Mouse (Mus musculus) olfactory bulb, adult 2 months (tissue): ENCODE results near the gene Dlat. TPM values are rescaled to one million over a fixed set of nuclear protein-coding genes. Genes with fewer than 3 reads are reported as not detected.
A peak's percentile ranks its signal among the peaks of the same experiment; 100 is the strongest.
"Not testable (repeated sequence)": the region's sequence is repeated elsewhere in the genome, so short reads cannot be mapped to it uniquely, and the experiment has no call there.

Experiments used
- H3K27ac ChIP-seq: fragments of 200-500 bp; 2 replicates; pipeline ENCODE4 v1.5.1; 2012; ENCODE audit warnings: low read depth, low read length; ENCODE audit not compliant: insufficient read depth
- H3K4me1 ChIP-seq: fragments of 200-500 bp; 2 replicates; pipeline ENCODE4 v1.6.1; 2012; ENCODE audit warnings: low read length; ENCODE audit not compliant: control insufficient read depth, insufficient read depth
- H3K4me3 ChIP-seq: fragments of 200-500 bp; 2 replicates; pipeline ENCODE4 v1.5.1; 2012; ENCODE audit warnings: mild to moderate bottlenecking, low read depth, low read length, moderate library complexity; ENCODE audit not compliant: insufficient read depth
- CTCF ChIP-seq: fragments of 200-500 bp; IDR thresholded peaks from 2 replicates; pipeline ENCODE4 v1.5.1; 2012; ENCODE audit warnings: low read depth, mild to moderate bottlenecking, low read length, moderate library complexity; ENCODE audit not compliant: insufficient read depth
- POLR2A ChIP-seq: fragments of 200-500 bp; IDR thresholded peaks from 2 replicates; pipeline ENCODE4 v1.6.1; 2012; ENCODE audit warnings: mild to moderate bottlenecking, low read depth, low read length, moderate library complexity; ENCODE audit not compliant: insufficient read depth
- WGBS: fragments of 180-500 bp; shearing (Covaris S2); methylation state at CpG from one replicate; pipeline ENCODE4 v1.1.7; 2018; 5-methylcytosine and 5-hydroxymethylcytosine counted together
- polyA plus RNA-seq: library from polyadenylated mRNA; stranded (reverse); fragments of >200 nt; gene quantifications from 2 replicates; pipeline ENCODE4 v1.2.4, GENCODE M21; 2012; ENCODE audit warnings: low replicate concordance; ENCODE audit not compliant: missing spikeins, insufficient read depth, insufficient read length

The Dlat gene
- polyA plus RNA-seq, 1 experiment = not detected

DNA sequence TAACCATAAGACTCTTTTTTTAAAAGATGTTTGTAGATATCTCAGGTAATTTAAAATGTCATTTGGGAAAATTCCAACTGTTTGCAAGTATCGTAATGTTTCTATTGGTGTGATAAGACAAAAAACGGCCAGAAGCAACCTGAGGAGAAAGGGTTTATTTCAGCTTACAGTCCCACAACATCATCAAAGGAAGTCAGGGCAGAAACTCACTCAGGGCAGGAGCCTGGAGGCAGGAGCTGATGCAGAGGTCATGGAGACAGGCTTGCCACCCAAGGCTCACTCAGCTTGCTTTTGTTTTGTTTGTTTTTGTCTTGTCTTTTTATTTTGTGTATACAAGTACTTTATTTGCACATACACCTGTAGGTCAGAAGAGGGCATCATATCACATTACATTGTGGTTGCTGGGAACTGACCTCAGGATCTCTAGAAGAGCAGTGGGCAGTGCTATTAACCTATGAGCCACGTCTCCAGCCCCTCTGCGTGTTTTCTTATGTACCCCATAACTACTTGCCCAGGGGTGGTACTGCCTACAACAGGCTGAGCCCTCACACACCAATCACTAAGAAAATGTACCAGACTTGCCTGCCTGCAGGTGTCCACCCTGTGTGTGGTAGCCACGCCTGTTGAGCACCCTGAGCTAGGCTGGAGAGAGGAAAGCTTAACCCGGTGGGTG, 27.4 kb downstream of the Dlat start:
- 90% methylated on average over 6 of the region's 6 CpGs for WGBS
- Histone ChIP-seq H3K4me1 (no peaks in the 10 kb centered on the region), H3K4me3 (no peak overlapping the region), H3K27ac (no peak overlapping the region)
- TF ChIP-seq POLR2A (no peak), CTCF (no peak)

DNA sequence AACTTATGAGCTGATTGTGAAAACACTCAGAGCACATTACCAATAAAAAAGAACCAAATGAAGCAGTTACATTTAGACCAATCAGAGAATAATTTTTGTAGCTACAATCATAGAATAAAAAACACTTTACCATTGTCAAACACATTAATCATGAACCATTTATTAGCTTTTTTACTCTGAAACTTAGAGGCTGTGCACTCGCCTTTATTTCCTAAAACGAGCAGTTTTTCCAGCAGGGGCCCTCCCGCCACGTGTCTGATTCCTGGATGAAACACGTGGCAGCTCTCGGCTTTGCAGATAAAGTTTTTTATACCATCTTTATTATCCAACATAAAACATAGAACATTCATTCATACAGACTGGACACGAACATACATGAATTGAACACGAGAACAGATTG, 28.7 kb downstream of the Dlat start:
- 86% methylated on average over 6 of the region's 8 CpGs for WGBS

DNA sequence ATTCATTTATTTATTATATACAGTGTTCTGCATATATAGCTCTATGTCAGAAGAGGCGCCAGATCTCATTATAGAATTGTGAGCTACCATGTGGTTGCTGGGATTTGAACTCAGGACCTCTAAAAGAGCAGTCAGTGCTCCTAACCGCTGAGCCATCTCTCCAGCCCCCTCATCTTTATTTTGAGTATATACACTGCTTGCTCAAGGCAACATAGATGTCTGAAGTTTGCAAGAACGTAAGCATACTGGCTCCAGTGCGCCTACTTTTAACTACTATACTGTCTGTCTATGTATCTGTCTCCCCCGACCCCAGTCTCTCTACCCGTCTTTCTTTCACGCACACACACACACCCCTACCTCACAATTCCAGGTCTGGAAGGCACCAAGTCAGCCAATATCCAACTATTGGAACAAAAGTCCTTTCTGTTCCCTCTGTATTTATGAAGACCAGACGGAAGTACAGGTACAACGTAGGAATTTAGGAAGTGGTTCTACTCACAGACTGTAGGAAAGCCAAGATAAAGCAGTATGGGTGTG, 41.7 kb downstream of the Dlat start:
- 60% methylated on average over 9 of the region's 9 CpGs for WGBS
- H3K4me1 ChIP-seq = no peaks in the 10 kb centered on the region
- no peak overlapping the region for H3K27ac ChIP-seq
- no peak overlapping the region for H3K4me3 ChIP-seq
- TF ChIP-seq POLR2A = no peak
- no peak for TF ChIP-seq CTCF

More for the DNA sequence above, 28.7 kb downstream of the Dlat start:
- not testable (repeated sequence) for H3K4me3 ChIP-seq, H3K27ac ChIP-seq, H3K4me1 ChIP-seq

DNA sequence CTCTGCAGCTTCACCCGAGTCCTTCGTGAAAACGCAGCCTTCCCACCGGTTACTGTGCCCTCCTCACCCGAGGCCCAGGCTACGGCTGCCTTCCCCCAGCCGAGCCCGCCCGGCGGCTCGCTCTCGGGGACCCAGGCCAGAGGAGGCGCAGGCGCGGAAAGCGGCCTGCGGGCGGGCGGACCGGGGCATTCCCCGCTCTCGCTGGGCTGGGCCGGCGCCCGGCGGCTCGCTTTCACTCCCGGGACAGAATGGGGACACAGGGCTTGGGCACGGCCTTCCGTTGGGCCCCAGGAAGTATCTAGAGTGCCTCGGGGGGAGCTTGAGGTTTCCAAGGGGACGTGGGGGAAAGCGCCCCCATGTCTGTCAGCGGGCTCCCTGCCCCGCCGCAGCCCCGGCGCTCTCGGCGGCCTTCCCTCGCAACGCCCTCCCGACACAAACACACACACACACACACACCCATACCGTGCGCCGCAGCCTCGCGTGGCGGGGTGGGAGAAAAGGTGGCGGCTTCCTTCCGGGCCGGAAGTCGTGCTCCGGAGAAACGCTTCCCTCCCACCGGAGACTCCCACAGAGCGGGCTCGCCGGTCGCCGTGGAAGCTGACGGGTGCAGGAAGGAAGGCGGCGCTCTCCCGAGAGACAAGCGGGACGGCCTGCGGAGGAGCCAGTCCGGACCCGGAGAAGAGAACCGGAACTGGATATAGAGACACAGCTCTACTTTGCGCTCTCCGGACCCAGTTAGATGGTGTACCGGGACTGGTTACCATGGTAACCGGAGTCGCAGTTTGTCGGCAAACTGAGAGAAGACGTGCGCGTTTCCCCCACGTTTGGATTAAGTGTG, 42.6 kb downstream of the Dlat start, which contains the start of the genes Pih1d2 and Nkapd1:
TSS of gene Pih1d2 (plus strand) at position 556 of the 838 bp plus-strand sequence.
TSS of gene Nkapd1 (minus strand) at position 699 of the 838 bp plus-strand sequence.
- under 1% methylated on average over 81 of the region's 81 CpGs for WGBS
- Histone ChIP-seq H3K27ac (peak within 1 kb of the TSS; percentile 86), H3K4me3 (peak within 1 kb of the TSS; percentile 87), H3K4me1 (no peaks in the 10 kb centered on the region)
- TF ChIP-seq CTCF (no peak), POLR2A (no peak)

DNA sequence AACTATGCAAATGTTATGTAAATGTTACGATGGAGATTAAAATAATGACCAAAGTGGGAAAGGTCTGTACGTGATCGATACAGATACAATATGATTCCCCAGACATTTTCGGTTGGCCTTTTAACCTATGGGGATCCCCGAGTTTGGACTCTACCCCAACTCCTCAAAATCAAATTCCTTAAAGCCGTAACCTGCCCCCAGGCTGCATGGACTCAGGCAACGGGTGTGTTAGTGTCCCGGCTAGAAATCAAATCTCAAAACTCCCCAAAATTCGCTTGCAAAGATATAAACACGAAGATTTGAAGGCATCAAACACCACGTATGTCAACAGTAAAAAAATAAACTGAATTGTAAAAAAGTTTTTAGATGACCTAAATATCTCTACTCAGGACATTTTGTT, 43.4 kb downstream of the Dlat start:
- no peaks in the 10 kb centered on the region for H3K4me1 ChIP-seq
- 31% methylated on average over 11 of the region's 11 CpGs for WGBS
- H3K27ac ChIP-seq = no peak overlapping the region
- H3K4me3 ChIP-seq = peak overlapping the region; percentile 87
- TF ChIP-seq CTCF (no peak), POLR2A (no peak)

DNA sequence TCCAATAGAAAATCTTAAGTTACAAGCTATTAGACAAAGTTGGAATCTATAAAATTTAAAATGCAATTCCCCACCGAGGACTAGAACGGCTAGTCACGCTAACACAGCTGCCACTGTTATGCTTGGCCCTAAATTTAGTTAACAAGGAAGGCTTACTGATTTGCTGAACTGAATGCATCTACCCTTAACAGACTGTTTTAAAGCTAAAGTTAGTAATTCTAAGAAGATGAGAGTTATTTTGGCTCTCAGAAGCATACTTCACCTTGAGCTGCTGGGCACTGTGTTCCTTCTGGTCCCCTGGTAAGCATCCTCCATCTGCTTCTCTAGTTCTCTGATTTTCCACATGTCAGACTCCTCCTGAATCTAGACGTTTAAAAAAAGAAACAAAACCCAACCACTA, 47.5 kb downstream of the Dlat start:
- Histone ChIP-seq H3K4me3 (no peak overlapping the region), H3K4me1 (no peaks in the 10 kb centered on the region; the same call in 1 of the 2 replicates), H3K27ac (no peak overlapping the region)
- TF ChIP-seq CTCF (no peak), POLR2A (no peak)
- 67% methylated on average over 4 of the region's 4 CpGs for WGBS

DNA sequence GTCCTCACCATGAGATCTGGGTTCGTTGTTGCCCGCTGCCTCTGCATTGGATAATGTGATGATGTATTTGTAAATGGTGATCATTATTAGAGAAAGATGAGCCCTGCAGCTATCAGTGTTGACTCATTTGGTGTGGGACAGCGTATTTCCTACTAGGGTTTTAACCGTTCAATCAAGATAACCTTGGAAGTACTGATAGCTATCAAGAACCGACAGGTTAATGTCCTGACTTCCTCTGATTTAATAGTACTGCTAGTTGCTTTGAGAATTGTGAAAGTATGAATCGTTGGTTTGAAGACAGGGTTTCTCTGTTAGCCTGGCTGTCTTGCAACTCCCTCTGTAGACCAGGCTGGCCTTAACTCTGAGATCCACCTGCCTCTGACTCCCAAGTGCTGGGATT, 55.2 kb downstream of the Dlat start:
- H3K4me1 ChIP-seq = peaks cover 9% of the 10 kb centered on the region
- TF ChIP-seq CTCF (no peak), POLR2A (no peak)
- under 1% methylated on average over 6 of the region's 6 CpGs for WGBS
- no peak overlapping the region; the same call in 1 of the 2 replicates for H3K27ac ChIP-seq
- peak overlapping the region; percentile 92 for H3K4me3 ChIP-seq

DNA sequence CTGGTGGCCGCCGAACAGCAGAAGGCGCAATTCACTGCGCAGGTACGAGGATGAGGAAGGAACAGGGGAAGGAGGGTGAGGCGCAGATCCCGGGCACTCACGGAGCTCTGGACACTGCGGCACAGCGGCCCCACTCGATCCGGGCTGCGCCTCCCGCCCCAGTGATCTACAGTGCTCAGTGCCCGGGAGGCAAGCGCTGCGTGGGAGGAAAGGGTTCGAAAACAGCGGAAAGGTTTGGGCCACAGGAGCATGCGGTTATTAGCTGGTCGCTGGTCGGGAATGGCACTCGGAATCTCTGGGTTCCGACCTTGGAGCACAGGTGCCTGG, 55.6 kb downstream of the Dlat start:
- H3K27ac ChIP-seq = no peak overlapping the region; the same call in 1 of the 2 replicates
- WGBS = under 1% methylated on average over 24 of the region's 24 CpGs
- H3K4me1 ChIP-seq = peaks cover 9% of the 10 kb centered on the region
- no peak for TF ChIP-seq POLR2A
- TF ChIP-seq CTCF = no peak
- peak overlapping the region; percentile 92 for H3K4me3 ChIP-seq
